Mouse (Mus musculus): ENCODE results near the gene Antxrl. TPM values are rescaled to one million over a fixed set of nuclear protein-coding genes. Genes with fewer than 3 reads are reported as not detected.

The Antxrl gene
- polyA plus RNA-seq, 1 experiment from 2014 or later: not detected

- Histone ChIP-seq H3K9ac (no peak overlapping the region), H3K4me3 (no peak overlapping the region), H3K4me1 (no peaks in the 10 kb centered on the region), H3K27me3 (replicated peaks) (no peaks in the 10 kb centered on the region), H3K9me3 (no peaks in the 10 kb centered on the region), H3K4me2 (replicated peaks) (no peak overlapping the region), H3K36me3 (no peaks in the 10 kb centered on the region), H3K27ac (no peak overlapping the region)
- 63% methylated on average over 11 of the region's 12 CpGs for WGBS
- ATAC-seq (ENCODE audit: low FRiP score, low read depth): no peak
Observed at GRCm38 (mm10) chr14:34106389-34107062, 54.0 kb downstream of the Antxrl start.

- no peak for ATAC-seq (ENCODE audit: low FRiP score, low read depth)
- Histone ChIP-seq H3K27ac (no peak overlapping the region), H3K27me3 (replicated peaks) (no peaks in the 10 kb centered on the region), H3K9ac (no peak overlapping the region), H3K9me3 (no peaks in the 10 kb centered on the region), H3K4me2 (replicated peaks) (no peak overlapping the region), H3K4me3 (no peak overlapping the region), H3K4me1 (no peaks in the 10 kb centered on the region), H3K36me3 (no peaks in the 10 kb centered on the region)
- WGBS: 83% methylated on average over 4 of the region's 4 CpGs
Observed at GRCm38 (mm10) chr14:34107594-34107993, 55.1 kb downstream of the Antxrl start.

- H3K9me3 ChIP-seq: no peaks in the 10 kb centered on the region
- WGBS: 91% methylated on average over 4 of the region's 4 CpGs
- no peak for ATAC-seq (ENCODE audit: low FRiP score, low read depth)
- H3K27me3 ChIP-seq (replicated peaks): no peaks in the 10 kb centered on the region
- no peaks in the 10 kb centered on the region for H3K36me3 ChIP-seq
- no peaks in the 10 kb centered on the region for H3K4me1 ChIP-seq
- H3K9ac ChIP-seq: no peak overlapping the region
- no peak overlapping the region for H3K27ac ChIP-seq
- H3K4me2 ChIP-seq (replicated peaks): no peak overlapping the region
- no peak overlapping the region for H3K4me3 ChIP-seq
Observed at GRCm38 (mm10) chr14:34114311-34114710, 61.8 kb downstream of the Antxrl start.

- no peaks in the 10 kb centered on the region for H3K9me3 ChIP-seq
- H3K27me3 ChIP-seq (replicated peaks): no peaks in the 10 kb centered on the region
- H3K4me1 ChIP-seq: no peaks in the 10 kb centered on the region
- H3K27ac ChIP-seq: no peak overlapping the region
- no peaks in the 10 kb centered on the region for H3K36me3 ChIP-seq
- H3K4me2 ChIP-seq (replicated peaks): no peak overlapping the region
- no peak for ATAC-seq (ENCODE audit: low FRiP score, low read depth)
- no peak overlapping the region for H3K9ac ChIP-seq
- H3K4me3 ChIP-seq: no peak overlapping the region
- 84% methylated on average over 7 of the region's 7 CpGs for WGBS
Observed at GRCm38 (mm10) chr14:34119046-34119723, 66.7 kb downstream of the Antxrl start.

GRCm38 (mm10) chr14:34120016-34120910 lies 67.8 kb downstream of the Antxrl start:
- H3K4me1 ChIP-seq: no peaks in the 10 kb centered on the region
- ATAC-seq (ENCODE audit: low FRiP score, low read depth): no peak
- no peaks in the 10 kb centered on the region for H3K9me3 ChIP-seq
- H3K36me3 ChIP-seq: no peaks in the 10 kb centered on the region
- no peak overlapping the region for H3K4me3 ChIP-seq
- 74% methylated on average over 12 of the region's 12 CpGs for WGBS
- H3K4me2 ChIP-seq (replicated peaks): no peak overlapping the region
- H3K27ac ChIP-seq: no peak overlapping the region
- no peaks in the 10 kb centered on the region for H3K27me3 ChIP-seq (replicated peaks)
- no peak overlapping the region for H3K9ac ChIP-seq

- WGBS: 87% methylated on average over 3 of the region's 3 CpGs
- Histone ChIP-seq H3K4me2 (replicated peaks) (no peak overlapping the region), H3K9me3 (no peaks in the 10 kb centered on the region), H3K36me3 (no peaks in the 10 kb centered on the region), H3K4me3 (no peak overlapping the region), H3K4me1 (no peaks in the 10 kb centered on the region), H3K9ac (no peak overlapping the region), H3K27me3 (replicated peaks) (no peaks in the 10 kb centered on the region), H3K27ac (no peak overlapping the region)
- ATAC-seq (ENCODE audit: low FRiP score, low read depth): no peak
Observed at GRCm38 (mm10) chr14:34120923-34121351, 68.4 kb downstream of the Antxrl start.

GRCm38 (mm10) chr14:34121691-34122090 lies 69.2 kb downstream of the Antxrl start:
- 95% methylated on average over 4 of the region's 4 CpGs for WGBS
- ATAC-seq (ENCODE audit: low FRiP score, low read depth): no peak
- Histone ChIP-seq H3K36me3 (no peaks in the 10 kb centered on the region), H3K27ac (no peak overlapping the region), H3K4me1 (no peaks in the 10 kb centered on the region), H3K4me3 (no peak overlapping the region), H3K4me2 (replicated peaks) (no peak overlapping the region), H3K27me3 (replicated peaks) (no peaks in the 10 kb centered on the region), H3K9me3 (no peaks in the 10 kb centered on the region), H3K9ac (no peak overlapping the region)

Other genes with a start within 250 kb of the Antxrl start
- gene Gdf10, start 129.1 kb upstream of the Antxrl start, polyA plus RNA-seq (2016; fragmentation: Nextera tagmentation; extraction: Ambion mirVana): 12.5 and 14.6 TPM in 2 replicates
- gene Gdf2, start 111.7 kb upstream of the Antxrl start, polyA plus RNA-seq (2016; fragmentation: Nextera tagmentation; extraction: Ambion mirVana): not detected in 2 replicates
- gene Rbp3, start 98.7 kb upstream of the Antxrl start, polyA plus RNA-seq (2016; fragmentation: Nextera tagmentation; extraction: Ambion mirVana): not detected in 2 replicates
- 0.04 and 0.18 TPM in 2 replicates for gene Zfp488, start 73.9 kb upstream of the Antxrl start, polyA plus RNA-seq (2016; fragmentation: Nextera tagmentation; extraction: Ambion mirVana)
- not detected in 2 replicates for gene Gm30083, start 37.5 kb upstream of the Antxrl start, polyA plus RNA-seq (2016; fragmentation: Nextera tagmentation; extraction: Ambion mirVana)
- gene Gm5460, start 35.9 kb upstream of the Antxrl start, polyA plus RNA-seq (2016; fragmentation: Nextera tagmentation; extraction: Ambion mirVana): not detected in 2 replicates
- 0.49 and 0.92 TPM in 2 replicates for gene Anxa8, start 33.3 kb downstream of the Antxrl start, polyA plus RNA-seq (2016; fragmentation: Nextera tagmentation; extraction: Ambion mirVana)
- not detected in 2 replicates for gene A630023A22Rik, start 50.0 kb downstream of the Antxrl start, polyA plus RNA-seq (2016; fragmentation: Nextera tagmentation; extraction: Ambion mirVana)
- gene Npy4r, start 99.8 kb downstream of the Antxrl start, polyA plus RNA-seq (2016; fragmentation: Nextera tagmentation; extraction: Ambion mirVana): 0.05 TPM in 2 replicates
- 2.3 and 3.1 TPM in 2 replicates for gene Gprin2, start 148.9 kb downstream of the Antxrl start, polyA plus RNA-seq (2016; fragmentation: Nextera tagmentation; extraction: Ambion mirVana)
- 0.28 and 0.38 TPM in 2 replicates for gene Syt15, start 166.9 kb downstream of the Antxrl start, polyA plus RNA-seq (2016; fragmentation: Nextera tagmentation; extraction: Ambion mirVana)

Measured in neural tube, embryonic 12.5 days (tissue).